ENCODE assay signal across 23 mouse cellular contexts in the genomic region with DNA sequence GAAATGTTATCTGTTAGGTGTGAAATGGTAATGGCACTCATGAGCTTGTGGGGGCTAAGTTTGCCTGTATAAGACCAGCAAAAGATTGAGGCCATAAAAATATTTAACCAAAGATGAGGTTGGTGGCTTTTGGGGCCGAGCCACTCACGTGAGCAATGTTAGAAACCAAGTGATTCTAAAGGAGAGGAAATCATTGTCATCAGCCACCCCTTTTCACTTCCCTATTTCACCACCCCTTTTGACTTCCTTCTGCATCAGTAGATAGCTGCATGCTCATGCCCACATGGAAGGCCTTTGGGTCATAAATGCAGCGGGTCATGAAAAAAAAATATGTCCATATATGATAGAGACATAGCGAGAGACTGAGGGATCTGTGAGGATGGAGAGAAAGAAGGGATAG. TPM values are rescaled to one million over a fixed set of nuclear protein-coding genes. Genes with fewer than 3 reads are reported as not detected.
A peak's percentile ranks its signal among the peaks of the same experiment; 100 is the strongest.
DNase-seq lines count a peak whose midpoint lies in the region; ATAC-seq and TF ChIP-seq lines count a peak whose summit lies in the region.
"Had no signal": no experiment of that assay in that cellular context is flagged by ENCODE, and none has a peak within 500 bp of the region (broad histone marks: within the 10 kb centered on the region; RNA-seq: fewer than 3 reads in every experiment).

No protein-coding gene starts in this region.

- no peaks in the 10 kb centered on the region for H3K36me3 ChIP-seq in lung, postnatal 0 days (ENCODE audit: insufficient read depth, low read length)
- H3K36me3 ChIP-seq in splenic B cell, adult 2 months (ENCODE audit: control insufficient read depth, insufficient read depth, low read length, poor library complexity, severe bottlenecking): no peaks in the 10 kb centered on the region
- H3K36me3 ChIP-seq: kidney, embryonic 15.5 days had no signal

- no peak for TF ChIP-seq CTCF in lung, postnatal 0 days (IDR thresholded peaks at IDR 0.05)

- H3K9ac ChIP-seq in lung, postnatal 0 days (replicated peaks; ENCODE audit: low read depth): no peak overlapping the region
- H3K9ac ChIP-seq: forebrain, embryonic 13.5 days; kidney, embryonic 15.5 days; lung, embryonic 14.5 days had no signal

- DNase-seq in lung, postnatal 0 days (ENCODE audit: low spot score): peak; percentile 4
- DNase-seq in lung, adult 18-20 months: no peak
- peak; percentile 84 for DNase-seq in MEL-GATA-1-ER (ENCODE audit: extremely low read depth, low read depth)
- peak; percentile 88 for DNase-seq in splenic B cell, adult 2 months (ENCODE audit: low read depth, low spot score)
- no peak for DNase-seq in frontal cortex, postnatal 10 days (ENCODE audit: low spot score in 2 of 2)
- no peak for DNase-seq in adrenal gland, adult (ENCODE audit: inconsistent age in 2 of 2, low spot score in 1 of 2)
- DNase-seq: cerebellum, adult 8-10 months; lung, embryonic 14.5 days; right cerebral cortex, adult 18-20 months; thymus, adult 18-20 months had no signal

- no peak overlapping the region for H3K4me3 ChIP-seq in lung, postnatal 0 days (ENCODE audit: low read depth, low read length)
- H3K4me3 ChIP-seq: forebrain, embryonic 13.5 days; heart, adult 2 months; kidney, embryonic 15.5 days; left cerebral cortex, adult 2 months; myocyte had no signal

- H3K4me2 ChIP-seq in lung, postnatal 0 days (replicated peaks; ENCODE audit: low read depth, low read length): no peak overlapping the region
- H3K4me2 ChIP-seq: forebrain, embryonic 13.5 days; kidney, embryonic 15.5 days; lung, embryonic 14.5 days; midbrain, embryonic 11.5 days had no signal

- H3K27me3 ChIP-seq in lung, postnatal 0 days (replicated peaks; ENCODE audit: insufficient read depth, low read length): no peaks in the 10 kb centered on the region
- no peaks in the 10 kb centered on the region for H3K27me3 ChIP-seq in splenic B cell, adult 2 months (ENCODE audit: control insufficient read depth, insufficient read depth, low read length, poor library complexity, severe bottlenecking)
- H3K27me3 ChIP-seq: forebrain, embryonic 13.5 days; kidney, embryonic 15.5 days; Patski had no signal

- 68% methylated on average over 4 of the region's 4 CpGs for WGBS in lung, postnatal 0 days

- TF ChIP-seq EP300 in lung, postnatal 0 days (IDR thresholded peaks at IDR 0.05): no peak

- no peak overlapping the region for H3K27ac ChIP-seq in lung, postnatal 0 days (ENCODE audit: low read length)
- H3K27ac ChIP-seq: forebrain, embryonic 13.5 days; heart, adult 2 months; kidney, embryonic 15.5 days; left cerebral cortex, adult 2 months had no signal

- no peak for ATAC-seq in lung, postnatal 0 days
- ATAC-seq in megakaryocyte-erythroid progenitor cell, adult 5-6 weeks (replicated peaks; ENCODE audit: low FRiP score, low TSS enrichment, poor library complexity, severe bottlenecking): peak; percentile 70
- ATAC-seq: forebrain, embryonic 13.5 days; inflammation-experienced regulatory T-cells, adult 6 months; Patski had no signal

- no peaks in the 10 kb centered on the region for H3K4me1 ChIP-seq in lung, postnatal 0 days (ENCODE audit: insufficient read depth, low read depth, low read length)
- H3K4me1 ChIP-seq: forebrain, embryonic 13.5 days; kidney, embryonic 15.5 days had no signal

- no peaks in the 10 kb centered on the region for H3K9me3 ChIP-seq in lung, postnatal 0 days (ENCODE audit: low read length)
- H3K9me3 ChIP-seq: forebrain, embryonic 13.5 days; kidney, embryonic 15.5 days had no signal

RNA-seq across cellular contexts. Expression of a gene that starts 29.5 kb away (rescaled TPM):
- not detected in 2 replicates for polyA plus RNA-seq in lung, postnatal 0 days (2015; fragmentation: Nextera tagmentation; extraction: Ambion mirVana)
- total RNA-seq in megakaryocyte-erythroid progenitor cell, adult 5-6 weeks (2014; fragmentation: Nextera tagmentation): not detected in 2 replicates
- not detected in 2 replicates for total RNA-seq in megakaryocyte-erythroid progenitor cell, adult 5-6 weeks (2017)
- total RNA-seq: heart, adult 2 months; heart, postnatal 36 days; layer of hippocampus, adult 18-20 months had no signal
- polyA plus RNA-seq: brain, embryonic 14.5 days; forebrain, embryonic 13.5 days; heart, adult 2 months; inflammation-experienced regulatory T-cells, adult 6 months; kidney, embryonic 15.5 days; limb, embryonic 14.5 days; lung, embryonic 14.5 days; midbrain, embryonic 11.5 days; myocyte; Patski had no signal

Comparison
In these comparisons a context has a peak if more than half of its experiments do, and no peak if none do; other contexts are left out.
1. DNase-seq: peak in lung, postnatal 0 days (single experiment), MEL-GATA-1-ER (single experiment) and splenic B cell, adult 2 months (single experiment); none in lung, adult 18-20 months (0 of 2), frontal cortex, postnatal 10 days (0 of 2) and adrenal gland, adult (0 of 2).